Mouse (Mus musculus) midbrain, embryonic 14.5 days (tissue): Measurements from ENCODE around the gene Kctd18. TPM values are rescaled to one million over a fixed set of nuclear protein-coding genes. Genes with fewer than 3 reads are reported as not detected.

Experiments used
- ATAC-seq: fragments of 200-750 bp; cut with Nextera tagmentation; 2 replicates; pipeline ENCODE4 v1.8.0; 2017; ENCODE audit warnings: moderate number of reproducible peaks, moderate library complexity; ENCODE audit not compliant: low FRiP score, low TSS enrichment
- DNase-seq: peaks from one replicate; pipeline ENCODE4 v3.0.0-alpha.2; 2015
- H3K27ac ChIP-seq: fragments of 300-500 bp; sonication (generic); replicated peaks from 2 replicates; pipeline ENCODE4 v1.5.1; 2014; ENCODE audit warnings: mild to moderate bottlenecking, low read depth, low read length, moderate library complexity
- H3K27me3 ChIP-seq: fragments of 300-500 bp; sonication (generic); 2 replicates; pipeline ENCODE4 v1.6.1; 2014; ENCODE audit warnings: low read length, control low read depth, mixed read lengths; ENCODE audit not compliant: control insufficient read depth, insufficient read depth
- H3K36me3 ChIP-seq: fragments of 300-500 bp; sonication (generic); 2 replicates; pipeline ENCODE4 v1.6.1; 2014; ENCODE audit warnings: low read length, control low read depth; ENCODE audit not compliant: control insufficient read depth, insufficient read depth
- H3K4me1 ChIP-seq: fragments of 300-500 bp; sonication (generic); 2 replicates; pipeline ENCODE4 v1.6.1; 2014; ENCODE audit warnings: mild to moderate bottlenecking, antibody characterized with exemption, low read length, control low read depth; ENCODE audit not compliant: control insufficient read depth, insufficient read depth
- H3K4me2 ChIP-seq: fragments of 300-500 bp; sonication (generic); 2 replicates; pipeline ENCODE4 v1.6.1; 2014; ENCODE audit warnings: mild to moderate bottlenecking, low read length, moderate library complexity
- H3K4me3 ChIP-seq: fragments of 300-500 bp; sonication (generic); replicated peaks from 2 replicates; pipeline ENCODE4 v1.5.1; 2014; ENCODE audit warnings: low read depth, low read length
- H3K9ac ChIP-seq: fragments of 300-500 bp; sonication (generic); replicated peaks from 2 replicates; pipeline ENCODE4 v1.6.1; 2014; ENCODE audit warnings: mild to moderate bottlenecking, low read length, moderate library complexity
- H3K9me3 ChIP-seq: fragments of 300-500 bp; sonication (generic); 2 replicates; pipeline ENCODE4 v1.6.1; 2016; ENCODE audit warnings: low read length, control low read depth, mixed read lengths; ENCODE audit not compliant: control insufficient read depth
- WGBS: fragments of 180-500 bp; shearing (Covaris S2); extraction: QIAGEN DNeasy Blood & Tissue Kit; methylation state at CpG from one replicate; pipeline ENCODE4 v1.1.7; 2014; 5-methylcytosine and 5-hydroxymethylcytosine counted together
- polyA plus RNA-seq: library from polyadenylated mRNA; unstranded; fragments of >200 nt; fragmentation: Nextera tagmentation; extraction: Ambion mirVana; gene quantifications from 2 replicates; pipeline ENCODE4 v1.2.1, GENCODE M21; 2014

Kctd18 gene
- polyA plus RNA-seq, 1 experiment from 2014 or later, result 29.5 TPM

DNA sequence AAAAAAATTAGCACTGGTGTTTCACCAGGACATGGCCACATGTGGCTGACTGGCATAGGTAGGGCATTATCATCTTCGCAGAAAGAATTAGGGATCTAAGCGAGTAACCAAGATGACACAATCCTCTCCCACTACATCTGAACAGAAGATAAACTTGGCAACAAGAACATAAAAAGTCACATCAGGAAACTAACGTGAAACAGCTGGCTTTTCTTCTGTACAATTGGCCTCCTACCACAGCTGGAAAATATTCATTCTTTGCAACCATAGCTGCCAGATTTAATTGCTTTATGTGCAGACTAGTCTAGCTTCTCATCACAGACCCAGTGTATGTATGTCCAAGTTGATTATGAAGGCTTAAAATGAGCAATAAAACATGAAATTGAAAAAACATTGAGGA, 112.8 kb downstream of the Kctd18 start:
- no peaks in the 10 kb centered on the region for H3K27me3 ChIP-seq
- no peaks in the 10 kb centered on the region for H3K9me3 ChIP-seq
- peaks cover 15% of the 10 kb centered on the region for H3K36me3 ChIP-seq
- no peak for ATAC-seq
- no peak overlapping the region for H3K27ac ChIP-seq
- H3K4me3 ChIP-seq, result no peak overlapping the region
- no peaks in the 10 kb centered on the region for H3K4me1 ChIP-seq
- H3K4me2 ChIP-seq, result no peak overlapping the region
- no peak overlapping the region for H3K9ac ChIP-seq
- 94% methylated on average over 3 of the region's 3 CpGs for WGBS
- no peak for DNase-seq

Other genes with a start within 250 kb of the Kctd18 start
- gene Spats2l, start 244.8 kb downstream of the Kctd18 start, polyA plus RNA-seq, result 69.2 and 69.8 TPM in 2 replicates
- 2.8 and 5.2 TPM in 2 replicates for gene Sgo2a, start 23.0 kb downstream of the Kctd18 start, polyA plus RNA-seq
- 0.14 TPM in 1 of 2 replicates, not detected in the other for gene Aox1, start 11.0 kb upstream of the Kctd18 start, polyA plus RNA-seq
- gene Aox3, start 94.2 kb upstream of the Kctd18 start, polyA plus RNA-seq, result 0.12 and 0.38 TPM in 2 replicates
- 0.08 and 0.27 TPM in 2 replicates for gene Aox4, start 191.4 kb upstream of the Kctd18 start, polyA plus RNA-seq